Mouse (Mus musculus) thymus, postnatal 36 days (tissue): Measurements from ENCODE around the gene Zfp658.
A peak's percentile ranks its signal among the peaks of the same experiment; 100 is the strongest.

ENCODE experiments used
- DNase-seq, 2 experiments: peaks; one replicate each; pipeline ENCODE4 v3.0.0; 2022; ENCODE audit warnings: mixed read lengths in 2 of 2

Gene Zfp658

DNA sequence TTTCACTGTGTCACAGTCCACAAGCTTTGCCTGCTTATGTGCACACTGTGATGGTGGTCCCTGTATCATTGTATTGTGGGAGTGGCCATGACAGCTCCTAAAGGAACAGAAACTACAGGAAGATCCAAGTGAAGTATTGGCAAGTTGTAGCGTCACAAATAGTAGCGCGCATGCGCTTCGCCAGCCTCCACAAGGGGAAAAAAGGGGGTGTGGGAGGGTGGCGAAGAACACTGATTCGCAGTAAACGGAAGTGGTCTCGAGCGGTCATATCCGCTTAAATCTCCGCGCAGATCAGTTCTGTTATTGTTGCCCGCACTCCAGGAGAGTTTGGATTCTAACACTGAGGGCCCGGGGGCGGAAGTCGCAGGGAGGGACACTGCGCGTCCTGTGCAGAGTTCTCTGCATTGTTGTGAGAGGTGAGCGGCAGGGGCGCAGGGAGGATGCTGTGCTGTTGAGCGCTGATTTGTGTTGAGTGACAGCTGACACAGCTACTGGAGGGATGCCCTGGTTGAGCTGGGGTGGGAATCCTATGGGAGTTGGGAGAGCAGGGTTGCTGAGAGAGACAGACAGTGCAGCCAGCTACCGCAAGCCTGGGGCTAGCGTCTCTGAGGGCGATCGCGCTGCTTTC, at the start of gene Zfp658:
TSS of gene Zfp658 (plus strand) at position 251 of the 628 bp plus-strand sequence.
- peak; percentile 69 to 73 for DNase-seq

DNA sequence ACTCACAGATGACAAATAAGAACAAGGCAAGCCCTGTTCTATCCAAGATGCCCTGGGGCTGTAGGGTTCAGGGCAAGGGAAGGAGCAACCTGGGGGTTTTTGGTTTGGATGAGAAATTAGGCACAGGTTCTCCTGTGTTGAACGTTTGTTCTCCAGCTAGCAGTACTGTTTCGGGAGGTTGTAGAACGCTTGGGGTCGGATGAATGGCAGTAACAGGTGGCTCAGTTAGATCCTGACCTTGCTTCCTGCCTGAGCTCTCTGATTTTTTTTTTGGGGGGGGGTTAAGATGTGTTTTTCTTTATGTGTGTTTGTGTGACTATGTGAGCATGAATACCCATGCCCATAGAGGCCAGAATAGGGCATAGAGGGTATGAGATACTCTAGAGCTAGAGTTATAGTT, 49.5 kb upstream of the Zfp658 start:
- no peak for DNase-seq

DNA sequence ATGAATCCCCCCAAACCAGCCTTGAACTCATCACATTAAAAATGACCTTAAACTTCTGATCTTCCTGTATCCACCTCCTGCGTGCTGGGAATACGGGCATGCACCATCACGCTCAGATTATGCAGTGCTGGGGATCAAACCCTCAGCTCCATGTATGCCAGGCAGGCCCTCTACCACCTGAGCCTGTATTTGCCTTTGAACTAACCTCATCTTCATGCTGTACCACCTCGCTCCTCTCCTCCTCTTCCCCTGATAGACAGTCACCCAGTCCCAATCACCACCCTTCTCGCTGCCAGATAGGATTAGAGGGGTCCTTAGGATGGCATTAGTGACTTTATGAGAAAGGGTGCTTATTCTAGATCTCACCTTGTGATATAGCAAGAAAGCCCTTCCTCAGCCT, 47.0 kb upstream of the Zfp658 start:
- DNase-seq = no peak

DNA sequence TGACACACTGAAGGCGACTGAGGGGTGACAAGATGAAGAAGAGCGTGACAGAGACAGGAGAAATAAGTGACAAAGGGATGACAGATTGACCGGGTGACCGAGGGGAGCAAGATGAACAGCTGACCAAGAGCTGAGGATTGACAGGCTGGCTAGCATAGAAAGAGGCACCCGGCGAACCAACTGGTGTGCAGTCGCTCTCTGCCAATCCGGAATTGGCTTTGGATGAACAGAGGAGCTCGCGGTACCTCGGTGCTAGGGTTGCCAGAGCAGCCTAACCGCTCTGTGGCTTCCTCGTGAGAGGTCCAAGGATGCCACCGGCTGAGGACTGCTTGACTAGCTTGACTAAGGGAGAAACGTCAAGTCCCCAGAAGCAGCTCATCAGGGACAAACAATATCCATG, 43.7 kb upstream of the Zfp658 start:
- DNase-seq = no peak

DNA sequence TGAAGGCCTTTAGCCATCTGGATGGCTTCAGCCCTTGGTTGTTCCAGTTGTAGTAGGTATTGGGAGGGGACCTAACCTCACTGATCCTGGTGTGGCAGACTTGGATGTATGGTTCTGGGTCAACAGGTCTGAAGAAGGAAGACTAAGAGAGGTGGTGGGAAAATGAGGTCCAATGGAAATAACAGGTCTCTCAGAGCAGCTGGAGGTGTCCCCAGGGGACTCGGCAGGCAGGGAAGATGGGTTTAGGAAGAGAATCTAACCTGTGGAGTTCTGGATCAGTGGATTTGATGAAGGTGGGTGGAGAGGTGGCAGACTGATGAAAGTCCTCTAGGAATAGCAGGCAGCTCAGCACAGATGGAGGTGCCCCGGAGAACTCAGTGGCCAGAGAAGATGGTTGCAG, 39.3 kb upstream of the Zfp658 start:
- no peak for DNase-seq

DNA sequence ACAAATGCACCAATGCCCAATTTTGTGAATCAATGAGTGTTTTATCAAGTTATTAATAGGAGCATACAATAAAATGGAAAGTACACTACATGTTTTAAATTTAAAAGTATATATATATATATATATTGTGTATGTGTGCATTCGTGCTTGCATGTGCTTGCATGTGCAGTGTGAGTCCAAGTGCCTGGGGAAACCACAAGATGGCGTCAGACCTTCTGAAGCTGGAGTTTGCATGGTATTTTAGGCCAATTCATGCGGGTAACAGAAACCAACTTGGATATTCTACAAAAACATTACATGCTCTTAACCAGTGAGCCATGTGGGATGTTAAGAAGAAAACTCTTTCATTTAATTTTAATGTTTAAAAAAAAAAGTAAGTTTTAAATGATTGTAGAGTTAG, 36.7 kb upstream of the Zfp658 start:
- DNase-seq = no peak

DNA sequence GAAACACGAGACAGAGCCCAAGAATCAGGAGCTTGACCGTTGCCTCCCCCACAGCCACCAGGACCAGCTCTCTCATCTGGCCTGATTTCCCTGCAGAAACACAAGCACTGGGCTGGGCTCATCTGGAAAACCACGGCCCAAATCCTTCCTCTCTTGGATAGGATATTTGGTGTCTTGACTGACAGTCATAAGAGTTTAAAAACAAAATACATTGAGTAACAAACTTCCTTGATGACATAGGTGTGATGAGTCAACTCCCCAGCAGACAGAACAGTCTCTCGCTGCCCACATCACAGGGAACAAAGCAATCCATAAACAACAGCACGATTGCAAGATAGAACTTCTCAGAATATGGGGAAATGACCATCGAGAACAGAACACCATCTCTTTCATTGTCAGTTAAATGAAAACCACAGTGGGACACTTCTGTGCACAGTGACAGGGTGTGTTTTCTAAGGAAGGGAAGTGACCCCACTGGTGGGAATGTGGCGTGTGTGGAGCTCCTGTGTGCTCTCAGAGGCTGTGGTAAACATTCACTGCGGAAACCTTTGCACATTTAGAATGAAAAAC, 31.8 kb upstream of the Zfp658 start:
- no peak for DNase-seq

DNA sequence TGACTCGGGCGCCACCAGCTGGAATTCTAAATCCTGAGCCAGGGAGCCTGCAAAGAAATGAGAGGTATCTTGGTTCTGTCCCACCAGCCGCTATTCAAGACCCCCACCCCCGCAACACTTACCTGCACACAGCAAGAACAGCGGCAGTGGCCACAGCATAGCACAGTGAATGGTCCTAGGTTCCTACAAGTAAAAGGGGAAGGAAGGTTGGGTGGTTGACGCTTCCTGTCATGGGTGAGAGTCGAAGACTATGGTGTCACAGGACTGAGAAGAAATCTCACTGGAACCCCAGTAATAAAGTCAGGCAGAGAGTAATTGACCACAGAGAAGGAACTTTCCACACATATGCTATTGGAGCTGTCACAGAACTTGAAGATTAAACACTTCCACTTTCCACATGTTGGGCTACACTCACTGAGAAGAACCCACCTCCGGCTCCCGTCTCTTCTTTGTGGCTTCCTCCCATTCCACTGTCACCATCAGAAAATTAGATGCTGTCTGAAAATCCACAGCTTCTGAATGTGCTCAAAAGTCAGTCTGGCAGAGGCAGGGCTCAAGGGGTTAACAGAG, 29.0 kb upstream of the Zfp658 start:
- no peak for DNase-seq

DNA sequence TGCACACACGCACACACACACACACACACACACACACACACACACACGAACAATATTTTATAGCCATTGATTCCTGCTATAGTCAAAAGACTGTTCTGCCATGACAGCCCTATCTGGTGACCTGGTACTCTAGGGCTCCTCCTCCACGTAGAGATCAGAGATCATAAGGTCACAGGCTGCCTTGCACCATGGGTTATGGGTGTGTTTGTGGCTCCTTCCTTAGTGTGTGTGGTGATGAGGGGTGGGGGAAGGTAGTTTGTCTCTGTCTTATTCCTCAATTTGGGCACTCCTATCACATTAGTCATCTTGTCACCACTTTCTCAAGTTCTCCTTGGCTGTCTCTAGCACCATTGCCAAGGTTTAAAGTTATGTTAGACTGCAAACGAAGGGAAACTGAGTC, 23.5 kb upstream of the Zfp658 start:
- DNase-seq = no peak

DNA sequence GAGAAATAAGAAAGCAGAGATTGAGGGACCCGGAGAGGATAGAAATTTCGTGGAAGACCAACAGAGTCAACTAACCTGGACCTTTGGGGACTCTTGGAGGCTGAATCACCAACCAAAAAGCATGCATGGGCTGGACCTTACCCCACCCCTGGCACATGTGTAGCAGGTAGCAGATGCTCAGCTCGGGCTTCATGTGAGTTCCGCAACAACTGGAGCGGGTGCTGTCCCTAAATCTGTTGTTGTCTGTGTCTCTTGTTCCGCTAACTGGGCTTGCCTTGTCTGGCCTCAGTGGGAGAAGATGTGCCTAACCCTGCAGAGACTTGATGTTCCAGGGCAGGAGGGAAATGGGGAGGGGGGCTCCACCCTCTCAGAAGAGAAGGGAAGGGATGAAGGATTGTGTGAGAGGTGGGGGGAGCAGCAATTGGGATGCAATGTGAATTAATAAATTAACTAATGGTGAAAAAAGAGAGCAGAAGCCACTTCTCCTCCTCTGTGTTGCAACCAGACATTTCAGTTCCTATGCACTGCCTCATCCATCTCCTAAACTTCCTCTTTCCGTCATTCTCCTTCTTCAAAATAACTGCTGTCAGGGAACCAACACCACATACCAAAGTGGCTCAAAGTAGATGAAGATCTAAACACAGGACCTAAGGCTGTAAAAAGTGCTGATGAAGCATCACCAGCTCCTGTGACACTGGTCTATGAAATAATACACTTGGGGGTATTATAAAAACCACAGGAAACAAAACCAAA, 17.7 kb upstream of the Zfp658 start, which contains the start of gene Cd33:
TSS of gene Cd33 (minus strand) at position 204 of the 753 bp plus-strand sequence.
- DNase-seq = no peak

DNA sequence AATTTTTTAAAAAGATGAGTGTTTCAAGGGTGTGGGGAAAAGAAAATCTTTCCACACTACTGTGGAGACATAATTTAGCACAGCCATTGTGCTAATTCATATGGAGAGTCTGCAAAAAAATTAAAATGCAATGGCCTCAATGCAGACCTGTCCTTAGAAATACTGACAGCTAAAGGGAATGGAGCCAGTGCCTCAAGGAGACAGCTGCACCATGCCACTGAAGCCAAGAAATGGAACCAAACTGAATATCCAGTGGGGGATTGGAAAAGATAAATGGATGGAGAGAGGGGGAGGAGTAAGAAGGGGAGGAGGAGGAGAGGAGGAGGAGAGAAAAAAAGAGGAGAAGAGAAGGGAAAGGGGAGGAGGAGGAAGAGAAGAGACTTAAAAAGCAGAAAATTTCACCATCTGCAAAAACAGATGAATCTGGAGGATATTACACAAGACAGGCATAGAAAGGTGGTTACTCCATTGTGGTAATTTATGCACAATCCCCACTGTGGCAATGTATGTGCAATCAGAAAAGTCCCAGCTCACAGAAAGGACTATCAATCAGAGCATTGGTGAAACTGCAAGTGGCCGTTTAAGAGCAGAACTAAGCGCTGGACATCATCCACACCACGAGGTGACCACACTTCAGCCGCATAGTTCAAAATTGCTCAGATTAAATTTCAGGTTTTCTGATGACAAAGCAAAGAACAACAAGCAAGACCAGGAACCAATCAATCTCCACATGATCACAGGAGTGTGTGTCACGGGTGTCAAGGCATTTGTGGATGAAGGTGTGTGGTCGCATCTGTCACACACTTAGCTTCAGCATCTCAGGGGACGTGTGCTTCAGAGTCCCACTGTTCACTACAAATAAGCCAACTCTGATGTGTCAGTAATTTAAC, 16.2 kb upstream of the Zfp658 start:
- DNase-seq = no peak

DNA sequence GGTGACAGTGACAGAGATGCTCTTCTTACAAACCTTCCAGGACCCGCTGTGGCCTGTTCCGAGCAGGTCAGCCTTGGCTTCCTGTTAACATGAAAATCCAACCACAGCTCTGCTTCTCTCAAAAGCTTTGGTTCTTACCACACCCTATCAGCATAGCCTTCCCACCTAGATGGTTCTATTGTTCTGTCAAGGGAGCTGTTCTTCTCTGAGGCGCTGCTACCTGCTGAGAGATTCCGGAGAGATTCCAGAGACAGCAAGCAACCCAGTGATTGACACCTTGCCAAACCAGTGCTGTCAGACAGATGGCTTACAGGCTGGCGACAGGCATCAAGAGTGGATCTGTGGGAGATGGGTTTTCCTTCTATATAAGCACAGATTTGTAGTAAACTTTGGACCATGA, 14.4 kb upstream of the Zfp658 start:
- DNase-seq = no peak

DNA sequence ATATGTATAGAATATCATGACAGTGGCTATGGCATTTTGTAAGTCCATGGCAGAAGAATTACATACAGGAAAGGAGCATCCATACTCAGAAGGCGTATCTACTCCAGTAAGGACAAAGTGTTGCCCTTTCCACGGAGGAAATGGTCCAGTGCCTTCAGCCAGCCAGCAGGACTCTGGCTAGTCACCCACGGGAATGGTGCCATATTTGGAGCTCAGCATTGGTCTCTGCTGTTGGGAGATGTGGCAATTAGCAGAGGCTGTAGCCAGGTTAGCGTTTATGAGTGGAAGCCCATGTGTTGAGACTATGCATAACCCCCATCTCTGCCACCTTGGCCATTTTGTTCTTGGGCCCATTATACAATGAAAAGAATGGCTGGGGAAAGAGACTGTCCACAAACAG, 13.8 kb upstream of the Zfp658 start:
- no peak for DNase-seq

DNA sequence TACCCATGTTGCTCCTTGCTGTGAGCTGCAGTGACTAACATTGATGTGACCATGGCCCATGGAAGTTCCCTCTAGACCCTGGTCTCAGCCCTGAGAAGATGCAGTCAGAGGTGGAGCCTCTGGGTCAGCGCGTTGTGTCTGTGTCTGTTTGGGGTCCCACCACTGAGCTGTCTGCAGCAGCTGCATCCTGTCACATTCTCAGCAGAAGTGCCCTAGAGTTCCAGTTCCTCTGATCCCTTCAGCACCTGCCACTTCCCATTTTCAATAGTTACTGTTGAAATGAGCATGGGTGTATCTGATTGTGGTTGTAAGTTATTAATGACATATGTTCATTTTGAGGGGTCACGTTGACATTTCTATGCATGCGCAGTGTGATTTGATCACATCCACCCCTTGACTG, 8.9 kb upstream of the Zfp658 start:
- no peak for DNase-seq

DNA sequence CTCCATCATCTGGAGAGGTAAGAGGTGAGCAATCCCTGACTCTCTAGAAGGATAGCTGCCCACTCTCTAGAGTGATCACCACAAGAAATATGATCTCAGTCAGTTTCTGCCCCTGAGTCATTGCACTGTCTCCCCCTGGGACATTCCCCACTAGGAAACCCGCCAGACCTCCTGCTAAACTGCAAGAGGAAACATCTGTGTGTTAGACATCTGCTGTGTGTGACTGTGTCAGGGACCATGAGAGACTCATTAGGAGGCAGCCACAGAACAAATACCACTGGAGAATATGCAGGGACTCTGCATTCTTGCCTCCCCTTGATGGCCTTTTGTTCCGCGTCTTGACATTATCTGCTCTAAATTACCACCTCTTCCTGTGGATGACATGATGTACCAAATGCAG, 7.5 kb upstream of the Zfp658 start:
- DNase-seq = no peak

DNA sequence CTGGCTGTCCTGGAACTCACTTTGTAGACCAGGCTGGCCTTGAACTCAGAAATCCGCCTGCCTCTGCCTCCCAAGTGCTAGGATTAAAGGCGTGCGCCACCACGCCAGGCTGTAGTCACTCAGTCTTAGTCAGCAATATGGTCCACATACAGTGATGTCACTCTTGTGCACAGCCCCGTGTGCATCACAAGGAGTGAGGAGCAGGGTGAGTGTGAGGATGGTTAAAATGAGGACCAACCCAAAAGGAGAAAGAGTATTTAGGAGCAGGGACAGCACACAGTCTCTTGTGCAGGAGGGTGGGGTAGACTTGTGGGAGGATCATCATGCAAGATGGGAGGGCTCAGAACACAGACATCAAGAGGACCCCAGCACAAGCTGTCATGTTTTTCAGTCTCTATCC, 6.7 kb upstream of the Zfp658 start:
- no peak for DNase-seq

DNA sequence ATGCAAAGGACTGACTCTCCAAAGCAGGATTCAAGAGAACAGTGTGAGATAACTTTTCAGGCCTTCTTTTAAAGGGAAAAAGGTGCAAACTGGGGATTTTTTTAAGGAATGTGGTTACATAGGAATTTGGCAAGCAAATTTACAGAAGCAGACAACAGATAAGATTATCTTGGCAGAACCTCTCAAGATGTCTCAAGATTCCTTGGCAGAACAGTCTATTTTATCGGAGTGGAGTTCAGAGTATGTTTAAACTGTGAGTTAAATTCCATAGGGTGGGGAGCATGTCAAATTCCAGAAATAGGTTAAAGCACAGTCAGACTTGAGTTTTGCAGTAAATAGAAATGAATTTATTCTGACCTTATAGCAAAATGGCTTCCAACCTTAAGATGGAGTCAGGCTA, 5.2 kb upstream of the Zfp658 start:
- DNase-seq = no peak

DNA sequence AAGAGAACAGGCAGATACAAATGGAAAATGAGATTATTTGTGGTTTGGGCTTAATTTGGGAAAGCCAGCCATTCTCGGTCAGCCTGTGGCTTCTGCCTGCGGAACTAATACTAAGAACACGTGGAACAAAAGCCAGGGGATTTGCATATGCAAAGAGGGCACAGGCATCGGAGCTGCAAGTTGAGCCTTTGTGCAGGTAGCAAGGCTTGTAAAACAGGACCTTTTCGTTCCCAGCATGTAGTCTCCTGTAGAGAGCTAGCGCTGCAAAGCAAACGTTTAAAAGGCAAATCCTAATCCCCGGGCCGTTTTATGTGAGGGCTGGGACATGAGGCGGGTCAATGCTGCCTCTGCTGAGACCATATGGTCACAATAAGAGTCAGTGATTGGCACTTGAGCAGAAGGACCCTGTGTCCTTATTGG, 605 bp downstream of the Zfp658 start:
- peak in 1 of 2 experiments; percentile 10 for DNase-seq

DNA sequence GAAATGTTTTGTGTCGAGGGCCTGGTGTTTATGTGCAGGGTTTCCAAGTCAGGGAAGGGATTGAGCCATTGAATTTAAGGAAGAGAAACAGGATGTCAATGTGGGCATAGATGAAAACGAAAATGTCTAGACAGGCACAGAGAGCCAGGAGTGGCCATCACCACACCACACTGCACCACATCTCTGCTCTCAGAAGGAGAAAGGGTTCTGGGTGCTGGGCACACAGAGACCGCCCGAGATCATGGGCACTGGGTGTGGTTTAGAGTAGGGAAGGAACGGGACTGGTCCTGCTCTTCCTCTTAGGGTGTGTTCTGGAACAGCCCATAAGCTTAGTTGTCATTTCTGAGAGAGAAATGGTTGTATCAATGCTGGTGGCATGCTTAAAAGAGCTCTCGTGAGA, 1.2 kb downstream of the Zfp658 start:
- DNase-seq = no peak

DNA sequence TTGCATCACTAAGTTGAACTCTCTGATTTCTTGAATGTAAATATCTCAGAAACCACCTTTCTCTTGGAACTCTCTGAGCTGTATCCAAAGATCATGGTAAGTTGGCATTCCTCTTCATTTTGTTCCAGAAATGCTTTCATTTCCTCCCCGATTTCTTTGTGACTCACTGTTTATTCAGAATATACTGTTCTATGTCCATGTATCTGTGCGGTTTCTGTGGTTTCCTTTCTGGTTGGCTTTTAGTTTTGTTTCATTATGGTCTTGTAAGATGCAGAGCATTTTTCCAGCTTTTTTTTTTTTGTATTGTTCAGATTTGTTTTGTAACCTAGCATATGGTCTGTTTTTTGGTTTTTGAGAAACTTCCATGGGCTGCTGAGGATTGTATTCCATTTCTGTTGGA, 9.2 kb downstream of the Zfp658 start:
- no peak for DNase-seq

DNA sequence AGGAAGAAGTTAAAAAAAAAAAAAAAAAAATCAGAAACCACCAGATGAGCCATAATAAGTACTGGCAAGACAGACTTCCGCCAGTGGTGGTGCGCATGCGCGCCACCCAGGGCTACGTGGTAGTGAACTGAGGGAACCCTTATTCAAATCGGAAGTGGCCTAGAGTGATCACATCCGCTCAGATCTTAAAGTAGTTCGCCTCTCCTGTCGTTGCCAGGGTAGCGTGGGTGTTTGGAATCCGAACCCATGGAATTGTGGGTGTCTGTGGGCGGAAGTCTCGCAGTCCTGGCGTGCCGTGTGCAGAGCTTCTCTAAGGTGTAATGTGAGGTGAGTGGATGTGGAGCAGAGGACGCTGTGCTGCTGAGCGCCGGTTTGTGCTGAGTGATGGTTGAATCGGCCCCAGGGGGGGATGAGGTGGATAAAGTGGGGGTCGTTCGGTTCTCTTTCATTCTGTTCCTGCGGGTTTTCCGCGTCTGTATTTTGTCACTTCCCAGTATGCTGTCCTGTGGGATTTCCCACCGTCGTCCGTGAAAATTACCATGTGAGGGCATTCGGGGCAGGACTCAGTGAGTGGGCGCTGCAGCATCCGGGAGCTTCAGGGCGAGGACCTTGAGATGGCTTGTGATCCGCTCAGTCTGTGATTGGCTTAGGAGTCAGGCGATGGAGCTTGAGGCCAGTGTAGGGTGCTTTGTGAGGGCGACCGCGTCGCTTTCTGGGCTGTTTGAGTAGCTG, 17.6 kb downstream of the Zfp658 start, which contains the start of gene Zfp719:
TSS of gene Zfp719 (plus strand) at position 171 of the 732 bp plus-strand sequence.
- DNase-seq = peak; percentile 86 to 93

DNA sequence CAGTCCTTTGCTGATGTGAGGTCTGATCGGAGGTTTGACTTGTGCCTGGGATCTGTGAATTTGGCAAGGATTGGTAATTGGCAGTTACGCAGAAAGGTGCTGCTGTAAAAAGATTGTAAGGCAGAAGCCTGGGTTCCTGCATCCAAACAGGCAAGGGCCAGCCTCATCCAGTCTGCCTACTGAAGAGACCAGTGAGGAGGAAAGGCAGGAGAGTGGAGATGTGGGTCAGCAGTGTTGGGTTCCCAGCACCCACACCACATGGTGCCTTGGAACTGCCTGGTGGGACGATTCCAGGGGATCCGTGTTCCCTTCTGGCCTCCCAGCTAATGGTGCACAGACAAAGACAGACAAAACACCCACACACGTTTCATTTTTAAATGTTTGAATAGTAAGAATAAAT, 18.5 kb downstream of the Zfp658 start:
- no peak for DNase-seq
